Mouse (Mus musculus): ENCODE measurements around the gene Actl11.

GRCm38 (mm10) chr9:107960928-107961327, 32.7 kb downstream of the Actl11 start:
- TF ChIP-seq POLR2A (IDR thresholded peaks at IDR 0.05; ENCODE audit: insufficient read depth, low read depth, low read length), result no peak
- TF ChIP-seq CTCF (IDR thresholded peaks at IDR 0.05; ENCODE audit: insufficient read depth, low read depth, low read length), result no peak

Data from olfactory bulb, adult 2 months (tissue).